Mouse (Mus musculus) stomach, postnatal 0 days (tissue): ENCODE results near the gene Itih4.

Experiments used
- CTCF ChIP-seq: IDR thresholded peaks from 2 replicates; pipeline ENCODE4 v1.5.1; 2016; ENCODE audit warnings: antibody characterized with exemption, low read depth, mild to moderate bottlenecking, moderate library complexity
- EP300 ChIP-seq: optimal IDR thresholded peaks from 2 replicates; pipeline ENCODE3; 2016; ENCODE audit warnings: antibody characterized with exemption

GRCm38 (mm10) chr14:30912641-30913040 is 26.4 kb downstream of the Itih4 start:
- TF ChIP-seq CTCF (no peak), EP300 (no peak)
